In the genomic region with DNA sequence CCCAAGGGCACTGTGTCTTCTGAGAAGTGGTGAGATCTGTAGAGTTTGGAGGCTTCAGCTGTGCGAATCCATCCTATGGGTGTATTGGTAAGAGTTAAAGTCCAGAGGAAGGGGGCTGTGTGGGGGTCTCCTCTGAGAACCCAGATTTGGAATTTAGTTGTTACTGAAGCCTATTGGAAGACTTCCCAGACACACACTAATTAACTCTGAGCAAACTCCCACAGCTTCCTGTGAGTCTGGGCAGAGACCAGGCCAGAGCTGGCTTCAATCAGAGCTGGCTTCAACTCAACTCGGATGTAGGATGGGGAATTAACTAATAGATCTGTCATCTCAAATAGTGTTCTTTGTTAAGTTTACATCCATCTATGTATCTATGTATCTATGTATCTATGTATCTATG, we compare ENCODE assay signal across 25 mouse cellular contexts. TPM values are rescaled to one million over a fixed set of nuclear protein-coding genes. Genes with fewer than 3 reads are reported as not detected.
A peak's percentile ranks its signal among the peaks of the same experiment; 100 is the strongest.
DNase-seq lines count a peak whose midpoint lies in the region; ATAC-seq and TF ChIP-seq lines count a peak whose summit lies in the region.
"Had no signal": no experiment of that assay in that cellular context is flagged by ENCODE, and none has a peak within 500 bp of the region (broad histone marks: within the 10 kb centered on the region; RNA-seq: fewer than 3 reads in every experiment).

No protein-coding gene starts in this region.

- no peak overlapping the region for H3K4me3 ChIP-seq in kidney, postnatal 0 days (replicated peaks; ENCODE audit: low read depth, low read length)
- no peak overlapping the region for H3K4me3 ChIP-seq in layer of hippocampus, adult 2 months
- no peak overlapping the region for H3K4me3 ChIP-seq in midbrain, postnatal 0 days (ENCODE audit: low read depth, low read length)
- no peak overlapping the region for H3K4me3 ChIP-seq in midbrain, embryonic 13.5 days (replicated peaks)
- H3K4me3 ChIP-seq: forebrain, embryonic 10.5 days; heart, embryonic 15.5 days; hindbrain, embryonic 15.5 days; intestine, embryonic 15.5 days; left cerebral cortex, adult 2 months; myocyte had no signal

- ATAC-seq in kidney, postnatal 0 days (replicated peaks; ENCODE audit: low FRiP score, low read depth) = no peak
- ATAC-seq in midbrain, postnatal 0 days (ENCODE audit: low FRiP score) = no peak
- ATAC-seq in midbrain, embryonic 13.5 days = no peak
- ATAC-seq in frontal cortex, adult (ENCODE audit: low TSS enrichment) = no peak
- ATAC-seq: intestine, embryonic 15.5 days; Patski had no signal

- no peak overlapping the region for H3K4me2 ChIP-seq in kidney, postnatal 0 days (ENCODE audit: low read length)
- no peak overlapping the region for H3K4me2 ChIP-seq in midbrain, postnatal 0 days (ENCODE audit: low read depth, low read length, poor library complexity, severe bottlenecking)
- H3K4me2 ChIP-seq in midbrain, embryonic 13.5 days (replicated peaks) = no peak overlapping the region
- H3K4me2 ChIP-seq: heart, embryonic 15.5 days; hindbrain, embryonic 15.5 days; intestine, embryonic 15.5 days had no signal

- 63% methylated on average over 2 of the region's 2 CpGs for WGBS in kidney, postnatal 0 days
- 78% methylated on average over 2 of the region's 2 CpGs for WGBS in midbrain, postnatal 0 days
- WGBS in midbrain, embryonic 13.5 days = 90% methylated on average over 2 of the region's 2 CpGs

- no peaks in the 10 kb centered on the region for H3K36me3 ChIP-seq in kidney, postnatal 0 days (ENCODE audit: insufficient read depth, low read length)
- H3K36me3 ChIP-seq in midbrain, postnatal 0 days (ENCODE audit: insufficient read depth, low read length) = no peaks in the 10 kb centered on the region
- H3K36me3 ChIP-seq in midbrain, embryonic 13.5 days = no peaks in the 10 kb centered on the region
- H3K36me3 ChIP-seq: forebrain, embryonic 10.5 days; heart, embryonic 15.5 days; hindbrain, embryonic 15.5 days; intestine, embryonic 15.5 days had no signal

- no peaks in the 10 kb centered on the region for H3K27me3 ChIP-seq in kidney, postnatal 0 days (ENCODE audit: insufficient read depth, low read length)
- H3K27me3 ChIP-seq in midbrain, postnatal 0 days (ENCODE audit: insufficient read depth, low read length) = 0 out of 2 replicates have a peak, but pooled peaks cover 5% of the 10 kb centered on the region
- no peaks in the 10 kb centered on the region for H3K27me3 ChIP-seq in midbrain, embryonic 13.5 days
- H3K27me3 ChIP-seq: heart, embryonic 15.5 days; hindbrain, embryonic 15.5 days; intestine, embryonic 15.5 days; Patski had no signal

- DNase-seq in kidney, postnatal 0 days (ENCODE audit: low spot score) = peak; percentile 45
- no peak for DNase-seq in kidney, postnatal 14 days
- DNase-seq in layer of hippocampus, adult 2 months (ENCODE audit: low spot score in 2 of 2) = peak in 1 of 2 experiments; percentile 48
- no peak for DNase-seq in layer of hippocampus, postnatal 25 days (ENCODE audit: extremely low spot score in 1 of 2, low spot score in 1 of 2)
- peak; percentile 22 for DNase-seq in midbrain, postnatal 0 days (ENCODE audit: low spot score)
- DNase-seq: adrenal gland, postnatal 10 days; cerebellum, adult 11 months; cerebellum, postnatal 25 days; embryo, embryonic 11 days; gastrocnemius, postnatal 25 days; heart, postnatal 4 days; lung, postnatal 14 days; midbrain, embryonic 14.5 days; thymus, postnatal 14 days had no signal

- TF ChIP-seq CTCF in kidney, postnatal 0 days (IDR thresholded peaks at IDR 0.05; ENCODE audit: low read depth) = no peak
- TF ChIP-seq CTCF in layer of hippocampus, adult 2 months (conservative IDR thresholded peaks at IDR 0.05) = no peak
- no peak for TF ChIP-seq CTCF in midbrain, postnatal 0 days (IDR thresholded peaks at IDR 0.05)

- no peak overlapping the region for H3K9ac ChIP-seq in kidney, postnatal 0 days (ENCODE audit: low read depth, low read length)
- no peak overlapping the region for H3K9ac ChIP-seq in midbrain, postnatal 0 days (replicated peaks; ENCODE audit: low read length, poor library complexity, severe bottlenecking)
- no peak overlapping the region for H3K9ac ChIP-seq in midbrain, embryonic 13.5 days (replicated peaks)
- H3K9ac ChIP-seq: heart, embryonic 15.5 days; hindbrain, embryonic 15.5 days; intestine, embryonic 15.5 days; liver, embryonic 14.5 days had no signal

- H3K4me1 ChIP-seq in kidney, postnatal 0 days (replicated peaks; ENCODE audit: insufficient read depth, low read length) = no peaks in the 10 kb centered on the region
- H3K4me1 ChIP-seq in midbrain, postnatal 0 days (ENCODE audit: insufficient read depth, low read length) = peaks cover 4% of the 10 kb centered on the region
- peaks cover 6% of the 10 kb centered on the region for H3K4me1 ChIP-seq in midbrain, embryonic 13.5 days (replicated peaks)

- no peaks in the 10 kb centered on the region for H3K9me3 ChIP-seq in kidney, postnatal 0 days (replicated peaks; ENCODE audit: low read length)
- no peaks in the 10 kb centered on the region for H3K9me3 ChIP-seq in midbrain, postnatal 0 days (ENCODE audit: low read length)
- no peaks in the 10 kb centered on the region for H3K9me3 ChIP-seq in midbrain, embryonic 13.5 days
- H3K9me3 ChIP-seq: heart, embryonic 15.5 days; hindbrain, embryonic 15.5 days; intestine, embryonic 15.5 days had no signal

- no peak overlapping the region for H3K27ac ChIP-seq in kidney, postnatal 0 days
- peak overlapping the region; percentile 10; the same call in 1 of the 2 replicates for H3K27ac ChIP-seq in layer of hippocampus, adult 2 months
- no peak overlapping the region for H3K27ac ChIP-seq in midbrain, postnatal 0 days (ENCODE audit: low read depth, low read length)
- H3K27ac ChIP-seq in midbrain, embryonic 13.5 days = no peak overlapping the region
- H3K27ac ChIP-seq: forebrain, embryonic 10.5 days; heart, embryonic 15.5 days; hindbrain, embryonic 15.5 days; intestine, embryonic 15.5 days; left cerebral cortex, adult 2 months; liver, embryonic 14.5 days had no signal

RNA-seq across cellular contexts. Expression of a gene that starts 4.2 kb away (rescaled TPM):
- polyA plus RNA-seq in kidney, postnatal 0 days (2015; fragmentation: Nextera tagmentation; extraction: Ambion mirVana) = 0.41 and 0.59 TPM in 2 replicates
- under 1 TPM; 0.52 to 0.61 TPM for total RNA-seq in layer of hippocampus, adult 2 months (2021)
- total RNA-seq in layer of hippocampus, postnatal 25 days (2021) = 1 to 10 TPM; 1.3 to 1.4 TPM
- 7.3 and 10.1 TPM in 2 replicates for total RNA-seq in midbrain, postnatal 0 days (2014; rRNA removed)
- 7.1 and 10.6 TPM in 2 replicates for polyA plus RNA-seq in midbrain, postnatal 0 days (2015; fragmentation: Nextera tagmentation; extraction: Ambion mirVana)
- 0.82 and 1.5 TPM in 2 replicates for polyA plus RNA-seq in midbrain, embryonic 13.5 days (2015; fragmentation: Nextera tagmentation; extraction: Ambion mirVana)
- total RNA-seq: gastrocnemius, postnatal 25 days; heart, adult 8-10 months had no signal
- polyA plus RNA-seq: Patski had no signal

RNA-seq across cellular contexts. Expression of a gene that starts 15.5 kb away (rescaled TPM):
- 4.3 and 5.0 TPM in 2 replicates for polyA plus RNA-seq in kidney, postnatal 0 days (2015; fragmentation: Nextera tagmentation; extraction: Ambion mirVana)
- under 1 TPM; 0.56 to 0.61 TPM for total RNA-seq in layer of hippocampus, adult 2 months (2021)
- total RNA-seq in layer of hippocampus, postnatal 25 days (2021) = 1 to 10 TPM in 1 of 2 experiments, under 1 TPM in 1; 0.49 to 1.0 TPM
- 0.93 and 1.3 TPM in 2 replicates for total RNA-seq in midbrain, postnatal 0 days (2014; rRNA removed)
- polyA plus RNA-seq in midbrain, postnatal 0 days (2015; fragmentation: Nextera tagmentation; extraction: Ambion mirVana) = 1.6 and 2.0 TPM in 2 replicates
- 1.6 and 2.1 TPM in 2 replicates for polyA plus RNA-seq in midbrain, embryonic 13.5 days (2015; fragmentation: Nextera tagmentation; extraction: Ambion mirVana)

Comparison
In these comparisons a context has a peak if more than half of its experiments do, and no peak if none do; other contexts are left out.
1. DNase-seq: peak in kidney, postnatal 0 days (single experiment) and midbrain, postnatal 0 days (single experiment); none in kidney, postnatal 14 days (single experiment) and layer of hippocampus, postnatal 25 days (0 of 2).